In the genomic region with DNA sequence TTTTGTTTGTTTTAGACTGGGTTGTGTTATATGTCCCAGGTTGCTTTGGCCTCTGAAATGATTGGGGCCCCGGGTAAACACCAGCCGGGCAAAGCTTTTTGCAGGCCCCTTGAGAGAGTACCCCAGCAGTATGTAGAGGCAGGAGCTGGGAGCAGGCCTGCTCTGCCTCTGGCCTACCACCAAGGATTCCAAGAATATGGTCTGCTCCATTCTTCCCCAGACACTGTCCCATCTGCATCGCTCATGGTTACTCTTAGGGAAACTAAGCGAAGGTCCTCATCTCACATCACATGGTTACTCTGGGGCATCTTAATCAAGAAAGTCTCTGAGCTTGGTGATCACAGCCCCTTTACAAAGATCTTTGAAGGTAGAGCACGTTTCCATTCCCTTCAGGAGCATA, we compare ENCODE assay signal across 11 mouse cellular contexts. TPM values are rescaled to one million over a fixed set of nuclear protein-coding genes. Genes with fewer than 3 reads are reported as not detected.
DNase-seq lines count a peak whose midpoint lies in the region; ATAC-seq and TF ChIP-seq lines count a peak whose summit lies in the region.
"Had no signal": no experiment of that assay in that cellular context is flagged by ENCODE, and none has a peak within 500 bp of the region (broad histone marks: within the 10 kb centered on the region; RNA-seq: fewer than 3 reads in every experiment).

No protein-coding gene starts in this region.

- H3K4me3 ChIP-seq in gastrocnemius, adult 2 months = peak overlapping the region; percentile 98
- peak overlapping the region; percentile 88 for H3K4me3 ChIP-seq in lung, postnatal 0 days (ENCODE audit: low read depth, low read length)
- peak overlapping the region; percentile 46 for H3K4me3 ChIP-seq in hindbrain, embryonic 16.5 days (ENCODE audit: low read length)
- H3K4me3 ChIP-seq in neural tube, embryonic 14.5 days (ENCODE audit: low read depth, low read length) = peak overlapping the region; percentile 32; the same call in 1 of the 2 replicates

- no peaks in the 10 kb centered on the region for H3K27me3 ChIP-seq in lung, postnatal 0 days (replicated peaks; ENCODE audit: insufficient read depth, low read length)
- H3K27me3 ChIP-seq in hindbrain, embryonic 16.5 days (replicated peaks; ENCODE audit: control insufficient read depth, insufficient read depth, low read length) = peaks cover 56% of the 10 kb centered on the region
- peaks cover 45% of the 10 kb centered on the region for H3K27me3 ChIP-seq in neural tube, embryonic 14.5 days (ENCODE audit: control insufficient read depth, insufficient read depth, low read length)

- no peak for TF ChIP-seq CTCF in gastrocnemius, adult 2 months (IDR thresholded peaks at IDR 0.05)
- TF ChIP-seq CTCF in lung, postnatal 0 days (IDR thresholded peaks at IDR 0.05) = no peak

- no peak for ATAC-seq in lung, postnatal 0 days
- ATAC-seq in hindbrain, embryonic 16.5 days = no peak
- no peak for ATAC-seq in neural tube, embryonic 14.5 days (ENCODE audit: low read depth)

- no peak for DNase-seq in gastrocnemius, adult 2 months
- no peak for DNase-seq in gastrocnemius, postnatal 14 days
- no peak for DNase-seq in lung, postnatal 0 days (ENCODE audit: low spot score)
- no peak for DNase-seq in lung, postnatal 14 days
- DNase-seq in adrenal gland, adult 2 months = no peak
- no peak for DNase-seq in urinary bladder, postnatal 36 days (ENCODE audit: low spot score in 2 of 2)
- DNase-seq: cerebellum, postnatal 14 days; gastrocnemius, postnatal 36 days; spleen, adult 18-20 months had no signal

- peak overlapping the region; percentile 80 for H3K4me2 ChIP-seq in lung, postnatal 0 days (replicated peaks; ENCODE audit: low read depth, low read length)
- peak overlapping the region; percentile 14 for H3K4me2 ChIP-seq in hindbrain, embryonic 16.5 days (ENCODE audit: low read length)
- peak overlapping the region; percentile 46; the same call in 1 of the 2 replicates for H3K4me2 ChIP-seq in neural tube, embryonic 14.5 days (ENCODE audit: low read depth, low read length)

- intact Hi-C loops in gastrocnemius, adult 2 months (cut with DNase I) = no loop called here
- intact Hi-C loops in gastrocnemius, postnatal 14 days (cut with DNase I; ENCODE audit: low total_unique reads) = no loop called here

- peak overlapping the region; percentile 99 for H3K27ac ChIP-seq in gastrocnemius, adult 2 months
- peak overlapping the region; percentile 99 for H3K27ac ChIP-seq in lung, postnatal 0 days (ENCODE audit: low read length)
- H3K27ac ChIP-seq in hindbrain, embryonic 16.5 days (ENCODE audit: low read depth, low read length) = no peak overlapping the region
- H3K27ac ChIP-seq in neural tube, embryonic 14.5 days (ENCODE audit: low read depth, low read length) = no peak overlapping the region

- no peaks in the 10 kb centered on the region for H3K9me3 ChIP-seq in lung, postnatal 0 days (ENCODE audit: low read length)
- no peaks in the 10 kb centered on the region for H3K9me3 ChIP-seq in hindbrain, embryonic 16.5 days (ENCODE audit: control insufficient read depth, low read length)
- no peaks in the 10 kb centered on the region for H3K9me3 ChIP-seq in neural tube, embryonic 14.5 days (ENCODE audit: control insufficient read depth, low read length)

- H3K4me1 ChIP-seq in lung, postnatal 0 days (ENCODE audit: insufficient read depth, low read depth, low read length) = peaks cover 29% of the 10 kb centered on the region
- peaks cover 10% of the 10 kb centered on the region for H3K4me1 ChIP-seq in hindbrain, embryonic 16.5 days (ENCODE audit: control insufficient read depth, insufficient read depth, low read depth, low read length)
- no peaks in the 10 kb centered on the region for H3K4me1 ChIP-seq in neural tube, embryonic 14.5 days (ENCODE audit: control insufficient read depth, insufficient read depth, low read length)

- H3K36me3 ChIP-seq in lung, postnatal 0 days (ENCODE audit: insufficient read depth, low read length) = no peaks in the 10 kb centered on the region
- no peaks in the 10 kb centered on the region for H3K36me3 ChIP-seq in hindbrain, embryonic 16.5 days (ENCODE audit: control insufficient read depth, insufficient read depth, low read length)
- no peaks in the 10 kb centered on the region for H3K36me3 ChIP-seq in neural tube, embryonic 14.5 days (ENCODE audit: control insufficient read depth, insufficient read depth, low read length)

- H3K9ac ChIP-seq in lung, postnatal 0 days (replicated peaks; ENCODE audit: low read depth) = peak overlapping the region; percentile 97
- H3K9ac ChIP-seq in hindbrain, embryonic 16.5 days (ENCODE audit: low read depth, low read length) = no peak overlapping the region
- H3K9ac ChIP-seq in neural tube, embryonic 14.5 days (replicated peaks; ENCODE audit: low read depth, low read length) = no peak overlapping the region

- no peak for TF ChIP-seq EP300 in lung, postnatal 0 days (IDR thresholded peaks at IDR 0.05)

- 35% methylated on average over 5 of the region's 5 CpGs for WGBS in lung, postnatal 0 days
- WGBS in hindbrain, embryonic 16.5 days = 74% methylated on average over 5 of the region's 5 CpGs
- WGBS in neural tube, embryonic 14.5 days = 79% methylated on average over 5 of the region's 5 CpGs

RNA-seq across cellular contexts. Expression of a gene that starts 2.2 kb away (rescaled TPM):
- total RNA-seq in gastrocnemius, adult 2 months (2021) = 100 to 1,000 TPM; 133 to 149 TPM
- 100 to 1,000 TPM; 226 to 256 TPM for total RNA-seq in gastrocnemius, postnatal 14 days (2021)
- polyA plus RNA-seq in lung, postnatal 0 days (2015; fragmentation: Nextera tagmentation; extraction: Ambion mirVana) = 692 and 736 TPM in 2 replicates
- 47.0 and 61.8 TPM in 2 replicates for polyA plus RNA-seq in hindbrain, embryonic 16.5 days (2015; fragmentation: Nextera tagmentation; extraction: Ambion mirVana)
- 5.3 and 20.4 TPM in 2 replicates for polyA plus RNA-seq in neural tube, embryonic 14.5 days (2014; fragmentation: Nextera tagmentation; extraction: Ambion mirVana)
- total RNA-seq in adrenal gland, adult 2 months (2021) = 100 to 1,000 TPM; 236 to 425 TPM
- polyA plus RNA-seq in adrenal gland, adult 2 months (2012; rRNA removed) = 193 and 219 TPM in 2 replicates

RNA-seq across cellular contexts. Expression of a gene that starts 29.2 kb away (rescaled TPM):
- 10 to 100 TPM; 40.6 to 44.2 TPM for total RNA-seq in gastrocnemius, adult 2 months (2021)
- 10 to 100 TPM; 41.7 to 43.6 TPM for total RNA-seq in gastrocnemius, postnatal 14 days (2021)
- polyA plus RNA-seq in lung, postnatal 0 days (2015; fragmentation: Nextera tagmentation; extraction: Ambion mirVana) = 100 and 120 TPM in 2 replicates
- 49.2 and 49.5 TPM in 2 replicates for polyA plus RNA-seq in hindbrain, embryonic 16.5 days (2015; fragmentation: Nextera tagmentation; extraction: Ambion mirVana)
- 45.6 and 77.7 TPM in 2 replicates for polyA plus RNA-seq in neural tube, embryonic 14.5 days (2014; fragmentation: Nextera tagmentation; extraction: Ambion mirVana)
- total RNA-seq in adrenal gland, adult 2 months (2021) = 10 to 100 TPM; 76.6 to 79.4 TPM
- 45.4 and 54.9 TPM in 2 replicates for polyA plus RNA-seq in adrenal gland, adult 2 months (2012; rRNA removed)

RNA-seq across cellular contexts. Expression of a gene that starts 40.8 kb away (rescaled TPM):
- 10 to 100 TPM; 59.6 to 65.2 TPM for total RNA-seq in gastrocnemius, adult 2 months (2021)
- 10 to 100 TPM; 53.4 to 58.5 TPM for total RNA-seq in gastrocnemius, postnatal 14 days (2021)
- 51.3 and 57.2 TPM in 2 replicates for polyA plus RNA-seq in lung, postnatal 0 days (2015; fragmentation: Nextera tagmentation; extraction: Ambion mirVana)
- 175 and 179 TPM in 2 replicates for polyA plus RNA-seq in hindbrain, embryonic 16.5 days (2015; fragmentation: Nextera tagmentation; extraction: Ambion mirVana)
- 147 and 175 TPM in 2 replicates for polyA plus RNA-seq in neural tube, embryonic 14.5 days (2014; fragmentation: Nextera tagmentation; extraction: Ambion mirVana)
- 100 to 1,000 TPM; 116 to 159 TPM for total RNA-seq in adrenal gland, adult 2 months (2021)
- polyA plus RNA-seq in adrenal gland, adult 2 months (2012; rRNA removed) = 77.9 and 98.0 TPM in 2 replicates

Comparison
In these comparisons a context has a peak if more than half of its experiments do, and no peak if none do; other contexts are left out.
1. H3K27ac ChIP-seq: peak in gastrocnemius, adult 2 months (single experiment) and lung, postnatal 0 days (single experiment); none in hindbrain, embryonic 16.5 days (single experiment) and neural tube, embryonic 14.5 days (single experiment).
2. H3K4me3 ChIP-seq: peak in every context shown above with its lines; median percentile 98 in gastrocnemius, adult 2 months; 88 in lung, postnatal 0 days; 46 in hindbrain, embryonic 16.5 days; 32 in neural tube, embryonic 14.5 days.
3. H3K4me2 ChIP-seq: peak in every context shown above with its lines; median percentile 80 in lung, postnatal 0 days; 46 in neural tube, embryonic 14.5 days; 14 in hindbrain, embryonic 16.5 days.